Mouse (Mus musculus) thymus, adult 2 months (tissue): ENCODE data around the gene Tmem189.

Experiments used
- CTCF ChIP-seq: fragments of 200-500 bp; IDR thresholded peaks from 2 replicates; pipeline ENCODE4 v1.5.1; 2012; ENCODE audit warnings: mild to moderate bottlenecking, control low read depth, low read length, moderate library complexity, borderline replicate concordance; ENCODE audit not compliant: control insufficient read depth, poor library complexity, insufficient read depth; ENCODE audit errors: extremely low read depth
- POLR2A ChIP-seq: fragments of 200-500 bp; IDR thresholded peaks from 2 replicates; pipeline ENCODE4 v1.6.1; 2012; ENCODE audit warnings: mild to moderate bottlenecking, low read length, control low read depth, moderate library complexity; ENCODE audit not compliant: control insufficient read depth, poor library complexity, insufficient read depth; ENCODE audit errors: extremely low read depth

- TF ChIP-seq POLR2A (no peak), CTCF (no peak)
These were observed 20.2 kb downstream of the Tmem189 start for GRCm38 (mm10) chr2:167669398-167669797.
